Mouse (Mus musculus): ENCODE results near the gene Cdc27. TPM values are rescaled to one million over a fixed set of nuclear protein-coding genes. Genes with fewer than 3 reads are reported as not detected.

Gene Cdc27
- total and polyA plus RNA-seq, 3 experiments: 34.0 to 86.8 (median 71.9) TPM

GRCm38 (mm10) chr11:104589570-104589969 is 39.1 kb upstream of the Cdc27 start:
- in situ Hi-C loops (cut with MboI; ENCODE audit: low pct_ligation_motif_present, low pct_unique_long_range_greater_than_20kb, low sequenced_read_pairs) (loop anchor here (10.0 to 25.0 kb wide), 3 partner anchors 75 to 535 kb away; partner anchors contain the start of gene Mettl2), dilution Hi-C loops (cut with MboI; ENCODE audit: extremely low pct_ligation_motif_present, extremely low pct_unique_long_range_greater_than_20kb, low sequenced_read_pairs) (no loop called here)
- H3K27ac ChIP-seq (ENCODE audit: insufficient read depth, low read depth): no peak overlapping the region
- no peak overlapping the region for H3K4me2 ChIP-seq (ENCODE audit: insufficient read depth, low read depth, poor library complexity, severe bottlenecking)
- H3K9ac ChIP-seq (ENCODE audit: insufficient read depth, low read depth): no peak overlapping the region
- no peaks in the 10 kb centered on the region for H3K79me2 ChIP-seq (replicated peaks; ENCODE audit: control insufficient read depth, extremely low read depth, insufficient read depth, poor library complexity, severe bottlenecking)
- H3K9me3 ChIP-seq (replicated peaks; ENCODE audit: low read length): peaks cover 7% of the 10 kb centered on the region
- no peaks in the 10 kb centered on the region for H3K27me3 ChIP-seq (replicated peaks)
- DNase-seq (ENCODE audit: extremely low read depth): no peak
- TF ChIP-seq ELF1 (IDR thresholded peaks at IDR 0.05; ENCODE audit: low read depth, low read length) (no peak), PAX5 (IDR thresholded peaks at IDR 0.05; ENCODE audit: low read length) (no peak), POLR2AphosphoS2 (IDR thresholded peaks at IDR 0.05; ENCODE audit: low read depth, low read length) (no peak), SIN3A (IDR thresholded peaks at IDR 0.05; ENCODE audit: low read length) (no peak), ETS1 (conservative IDR thresholded peaks at IDR 0.05; ENCODE audit: low read depth, low read length) (no peak), NELFE (IDR thresholded peaks at IDR 0.05; ENCODE audit: low read depth, low read length) (no peak), BHLHE40 (IDR thresholded peaks at IDR 0.05; ENCODE audit: low read depth, low read length) (no peak), CHD2 (IDR thresholded peaks at IDR 0.05; ENCODE audit: low read length) (no peak), RAD21 (IDR thresholded peaks at IDR 0.05; ENCODE audit: low read depth, low read length) (no peak), ZMIZ1 (IDR thresholded peaks at IDR 0.05; ENCODE audit: low read depth, low read length) (no peak), CHD1 (IDR thresholded peaks at IDR 0.05; ENCODE audit: low read depth, low read length) (no peak), GABPA (IDR thresholded peaks at IDR 0.05; ENCODE audit: insufficient replicate concordance, low read depth, low read length) (no peak), ZNF384 (IDR thresholded peaks at IDR 0.05; ENCODE audit: low read depth, low read length) (no peak)
- H3K4me3 ChIP-seq (replicated peaks in 1 of 3; ENCODE audit: low read depth in 2 of 3, low read length in 2 of 3, poor library complexity in 1 of 3): no peak overlapping the region
- H3K4me1 ChIP-seq (ENCODE audit: control insufficient read depth in 1 of 2, insufficient read depth in 2 of 2): peaks cover 0 to 26% of the 10 kb centered on the region in 2 experiments; a peak in 2 of 4 replicates
- H3K36me3 ChIP-seq (replicated peaks in 1 of 2; ENCODE audit: control insufficient read depth in 1 of 2, insufficient read depth in 1 of 2, low read length in 1 of 2): peaks cover 0 to 22% of the 10 kb centered on the region in 2 experiments

- in situ Hi-C loops (cut with MboI; ENCODE audit: low pct_ligation_motif_present, low pct_unique_long_range_greater_than_20kb, low sequenced_read_pairs): loop anchor here (10.0 to 25.0 kb wide), 3 partner anchors 74 to 536 kb away; partner anchors contain the start of gene Mettl2
- dilution Hi-C loops (cut with MboI; ENCODE audit: extremely low pct_ligation_motif_present, extremely low pct_unique_long_range_greater_than_20kb, low sequenced_read_pairs): no loop called here
Measured at GRCm38 (mm10) chr11:104588513-104588912, 38.1 kb upstream of the Cdc27 start.

More at GRCm38 (mm10) chr11:104588513-104588912, 38.1 kb upstream of the Cdc27 start:
- Histone ChIP-seq H3K79me2 (replicated peaks; ENCODE audit: control insufficient read depth, extremely low read depth, insufficient read depth, poor library complexity, severe bottlenecking) (no peaks in the 10 kb centered on the region), H3K27ac (ENCODE audit: insufficient read depth, low read depth) (no peak overlapping the region), H3K9ac (ENCODE audit: insufficient read depth, low read depth) (no peak overlapping the region), H3K4me1 (ENCODE audit: control insufficient read depth in 1 of 2, insufficient read depth in 2 of 2) (peaks cover 4 to 37% of the 10 kb centered on the region in 2 experiments), H3K4me2 (ENCODE audit: insufficient read depth, low read depth, poor library complexity, severe bottlenecking) (no peak overlapping the region), H3K9me3 (replicated peaks; ENCODE audit: low read length) (peaks cover 7% of the 10 kb centered on the region), H3K27me3 (replicated peaks) (no peaks in the 10 kb centered on the region), H3K4me3 (replicated peaks in 1 of 3; ENCODE audit: low read depth in 2 of 3, low read length in 2 of 3, poor library complexity in 1 of 3) (no peak overlapping the region), H3K36me3 (replicated peaks in 1 of 2; ENCODE audit: control insufficient read depth in 1 of 2, insufficient read depth in 1 of 2, low read length in 1 of 2) (peaks cover 0 to 27% of the 10 kb centered on the region in 2 experiments)
- DNase-seq (ENCODE audit: extremely low read depth): no peak
- TF ChIP-seq ETS1 (conservative IDR thresholded peaks at IDR 0.05; ENCODE audit: low read depth, low read length): no peak
- no peak for TF ChIP-seq CHD2 (IDR thresholded peaks at IDR 0.05; ENCODE audit: low read length)
- TF ChIP-seq UBTF (IDR thresholded peaks at IDR 0.05; ENCODE audit: low read depth, low read length): no peak
- TF ChIP-seq EP300 (IDR thresholded peaks at IDR 0.05; ENCODE audit: low read length): no peak

Measured in CH12.LX (cell line).